Mouse (Mus musculus) embryonic fibroblast, embryonic 13.5 days (primary cell): ENCODE measurements around the gene Fmr1nb. TPM values are rescaled to one million over a fixed set of nuclear protein-coding genes. Genes with fewer than 3 reads are reported as not detected.
"Not testable (repeated sequence)": the region's sequence is repeated elsewhere in the genome, so short reads cannot be mapped to it uniquely, and the experiment has no call there.

ENCODE experiments used
- H3K27ac ChIP-seq: 2 replicates; pipeline ENCODE4 v1.5.1; 2012; ENCODE audit warnings: low read length, control low read depth, inconsistent platforms; ENCODE audit not compliant: insufficient read depth
- H3K4me1 ChIP-seq: 2 replicates; pipeline ENCODE4 v1.6.1; 2011; ENCODE audit warnings: low read length; ENCODE audit not compliant: control insufficient read depth, insufficient read depth
- H3K4me3 ChIP-seq: 2 replicates; pipeline ENCODE4 v1.5.1; 2011; ENCODE audit warnings: mild to moderate bottlenecking, control low read depth, low read length; ENCODE audit not compliant: insufficient read depth
- CTCF ChIP-seq: IDR thresholded peaks from 2 replicates; pipeline ENCODE4 v1.5.1; 2011; ENCODE audit warnings: mild to moderate bottlenecking, control low read depth, low read length, moderate library complexity, borderline replicate concordance; ENCODE audit not compliant: insufficient read depth
- POLR2A ChIP-seq: IDR thresholded peaks from 2 replicates; pipeline ENCODE4 v1.6.1; 2011; ENCODE audit warnings: low read depth, mild to moderate bottlenecking, control low read depth, low read length, moderate library complexity
- polyA plus RNA-seq: library from polyadenylated mRNA; stranded (reverse); fragments of >200 nt; gene quantifications from 2 replicates; pipeline ENCODE4 v1.2.4, GENCODE M21; 2011; ENCODE audit warnings: low read depth; ENCODE audit not compliant: missing spikeins, insufficient read length

Fmr1nb gene
- not detected in 2 replicates for polyA plus RNA-seq

- TF ChIP-seq CTCF (no peak), POLR2A (no peak)
- H3K27ac ChIP-seq: no peak within 1 kb of the TSS
Measured at GRCm38 (mm10) chrX:68761606-68762005, at the start of gene Fmr1nb. Gene Fmr1nb (plus strand): TSS chrX:68761839.

GRCm38 (mm10) chrX:68736902-68737301 lies 24.7 kb upstream of the Fmr1nb start:
- Histone ChIP-seq H3K4me3 (no peak overlapping the region), H3K4me1 (no peaks in the 10 kb centered on the region), H3K27ac (no peak overlapping the region)
- TF ChIP-seq CTCF (no peak), POLR2A (no peak)

More at GRCm38 (mm10) chrX:68761606-68762005, at the start of gene Fmr1nb:
- H3K4me3 ChIP-seq: no peak within 1 kb of the TSS
- no peaks in the 10 kb centered on the region for H3K4me1 ChIP-seq

DNA sequence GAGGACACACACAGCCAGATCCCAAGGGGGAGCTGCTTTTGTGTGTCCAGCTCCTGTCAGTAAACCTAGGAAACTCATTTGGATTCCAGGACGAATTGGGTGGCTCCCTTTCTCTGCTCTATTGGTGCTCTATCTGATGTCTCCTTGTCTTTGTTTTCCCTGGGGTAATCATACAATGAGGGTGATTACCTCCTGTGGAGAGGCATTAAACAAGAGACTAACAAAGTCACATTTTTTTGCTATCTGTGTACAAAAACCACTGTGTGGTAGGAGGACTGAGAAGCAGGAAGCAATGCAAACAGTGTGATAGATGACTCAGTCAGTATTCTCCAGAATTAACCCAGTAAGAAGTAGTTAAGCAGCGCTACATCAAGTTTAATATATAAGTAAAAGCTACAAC lies 21.6 kb upstream of the Fmr1nb start:
- H3K4me1 ChIP-seq: no peaks in the 10 kb centered on the region
- H3K4me3 ChIP-seq: no peak overlapping the region
- no peak for TF ChIP-seq POLR2A
- no peak overlapping the region for H3K27ac ChIP-seq

DNA sequence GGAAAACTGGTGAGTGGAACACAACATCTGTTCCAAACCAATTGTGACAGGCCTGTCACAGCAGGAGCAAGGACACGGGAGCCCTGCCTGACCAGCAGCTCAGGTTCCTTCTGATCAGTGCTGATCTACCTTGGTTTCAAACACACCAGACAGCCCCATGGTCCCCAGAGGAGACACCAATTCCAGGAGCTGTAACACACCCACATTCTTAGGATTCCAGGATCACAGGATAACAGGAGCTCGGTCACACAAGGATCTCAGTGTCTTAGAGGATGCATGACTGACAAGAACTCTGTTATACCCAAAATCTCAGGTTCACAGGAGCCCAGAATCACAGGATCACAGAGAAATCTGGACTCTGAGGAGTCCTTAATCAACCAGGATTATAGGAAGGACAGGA lies 58.8 kb downstream of the Fmr1nb start:
- not testable (repeated sequence) for H3K4me1 ChIP-seq, H3K27ac ChIP-seq, H3K4me3 ChIP-seq

DNA sequence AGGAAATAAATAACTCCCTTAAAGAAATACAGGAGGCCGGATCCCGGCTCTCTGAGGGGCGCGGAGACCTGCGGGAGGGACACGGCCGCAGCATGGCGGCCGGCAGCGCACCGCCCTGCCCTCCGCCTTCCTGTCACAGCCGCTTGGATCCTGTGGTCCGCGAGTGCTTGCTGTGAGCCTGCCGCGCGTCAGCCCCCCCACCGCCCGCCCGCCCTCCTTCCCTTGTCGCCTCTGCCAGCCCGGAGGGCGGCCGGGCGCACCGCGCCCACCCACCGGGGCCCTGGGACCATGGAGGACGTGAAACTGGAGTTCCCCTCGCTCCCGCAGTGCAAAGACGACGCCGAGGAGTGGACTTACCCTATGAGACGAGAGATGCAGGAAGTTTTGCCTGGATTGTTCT lies 59.4 kb downstream of the Fmr1nb start, which contains the start of gene Gm14698:
Gene Gm14698, plus strand, starts transcription at position 35 of the 400 bp plus-strand sequence.
- not testable (repeated sequence) for H3K4me1 ChIP-seq, H3K4me3 ChIP-seq, H3K27ac ChIP-seq

GRCm38 (mm10) chrX:68839548-68840444 lies 78.2 kb downstream of the Fmr1nb start:
- H3K27ac ChIP-seq: no peak overlapping the region
- no peaks in the 10 kb centered on the region for H3K4me1 ChIP-seq
- TF ChIP-seq CTCF (no peak), POLR2A (no peak)
- no peak overlapping the region for H3K4me3 ChIP-seq

Other genes starting within 250 kb of the Fmr1nb start
- gene Fmr1, start 83.3 kb upstream of the Fmr1nb start, polyA plus RNA-seq: 76.7 and 107 TPM in 2 replicates
- gene Gm14698, start 59.3 kb downstream of the Fmr1nb start, polyA plus RNA-seq: 15.1 and 16.1 TPM in 2 replicates
- not detected in 2 replicates for gene Gm6812, start 131.2 kb downstream of the Fmr1nb start, polyA plus RNA-seq